Mouse (Mus musculus) embryonic fibroblast, embryonic 13.5 days (primary cell): ENCODE data around the gene Dab2ip.

Source experiments
- CTCF ChIP-seq: IDR thresholded peaks from 2 replicates; pipeline ENCODE4 v1.5.1; 2011; ENCODE audit warnings: mild to moderate bottlenecking, control low read depth, low read length, moderate library complexity, borderline replicate concordance; ENCODE audit not compliant: insufficient read depth
- POLR2A ChIP-seq: IDR thresholded peaks from 2 replicates; pipeline ENCODE4 v1.6.1; 2011; ENCODE audit warnings: low read depth, mild to moderate bottlenecking, control low read depth, low read length, moderate library complexity

GRCm38 (mm10) chr2:35703241-35703640 is 145.2 kb downstream of the Dab2ip start:
- TF ChIP-seq CTCF = no peak
- no peak for TF ChIP-seq POLR2A
